In genomic region chr2:76606704-76607103, GRCm38 (mm10) we compare ENCODE assay signal across 39 mouse cellular contexts. TPM values are rescaled to one million over a fixed set of nuclear protein-coding genes. Genes with fewer than 3 reads are reported as not detected.
"Had no signal": no experiment of that assay in that cellular context is flagged by ENCODE, and none has a peak within 500 bp of the region (broad histone marks: within the 10 kb centered on the region; RNA-seq: fewer than 3 reads in every experiment).

No protein-coding gene starts in this region.

- DNase-seq: heart, postnatal 10 days; heart, postnatal 14 days; heart, postnatal 36 days; heart, postnatal 4 days; kidney, adult 11 months; kidney, adult 18-20 months; kidney, adult 2 months; kidney, adult 8-10 months; kidney, adult 9 months; kidney, postnatal 10 days; kidney, postnatal 14 days; kidney, postnatal 25 days; kidney, postnatal 36 days; kidney, postnatal 4 days; layer of hippocampus, adult 9-11 months; layer of hippocampus, postnatal 36 days had no signal

- H3K27ac ChIP-seq: heart, embryonic 13.5 days; heart, embryonic 15.5 days; hindbrain, embryonic 10.5 days; hindbrain, embryonic 12.5 days; hindbrain, embryonic 13.5 days; hindbrain, embryonic 14.5 days; hindbrain, embryonic 15.5 days; hindbrain, postnatal 0 days; intestine, embryonic 15.5 days; kidney, embryonic 15.5 days; kidney, postnatal 0 days; layer of hippocampus, adult 2 months; left cerebral cortex, adult 2 months had no signal

- ATAC-seq: hindbrain, embryonic 16.5 days; hindbrain, postnatal 0 days; inflammation-experienced regulatory T-cells, adult 6 months; intestine, embryonic 15.5 days; intestine, embryonic 16.5 days; intestine, postnatal 0 days had no signal

- H3K4me1 ChIP-seq: hindbrain, embryonic 10.5 days; hindbrain, embryonic 12.5 days; hindbrain, embryonic 13.5 days; hindbrain, embryonic 15.5 days; intestine, embryonic 15.5 days; kidney, embryonic 15.5 days had no signal

- H3K4me3 ChIP-seq: heart, embryonic 12.5 days; heart, embryonic 13.5 days; heart, embryonic 15.5 days; hindbrain, embryonic 10.5 days; hindbrain, embryonic 12.5 days; hindbrain, embryonic 13.5 days; hindbrain, embryonic 15.5 days; intestine, embryonic 15.5 days; kidney, embryonic 15.5 days; layer of hippocampus, adult 2 months; left cerebral cortex, adult 2 months had no signal

RNA-seq across cellular contexts. Expression of gene Pjvk, which starts 41.6 kb away (rescaled TPM):
- total RNA-seq: heart, postnatal 36 days; heart, postnatal 4 days; hematopoietic stem cell, adult 5-6 weeks; layer of hippocampus, postnatal 25 days; layer of hippocampus, postnatal 36 days; left cerebral cortex, adult 18-20 months; left cerebral cortex, adult 2 months had no signal
- polyA plus RNA-seq: heart, embryonic 12.5 days; heart, embryonic 13.5 days; heart, embryonic 14.5 days; heart, embryonic 15.5 days; inflammation-experienced regulatory T-cells, adult 6 months; intestine, embryonic 16.5 days; large intestine, adult 2 months had no signal
